Mouse (Mus musculus) midbrain, embryonic 14.5 days (tissue): Measurements from ENCODE around the gene Rab3b. TPM values are rescaled to one million over a fixed set of nuclear protein-coding genes. Genes with fewer than 3 reads are reported as not detected.

Source experiments
- ATAC-seq: fragments of 200-750 bp; cut with Nextera tagmentation; 2 replicates; pipeline ENCODE4 v1.8.0; 2017; ENCODE audit warnings: moderate number of reproducible peaks, moderate library complexity; ENCODE audit not compliant: low FRiP score, low TSS enrichment
- DNase-seq: peaks from one replicate; pipeline ENCODE4 v3.0.0-alpha.2; 2015
- H3K27ac ChIP-seq: fragments of 300-500 bp; sonication (generic); replicated peaks from 2 replicates; pipeline ENCODE4 v1.5.1; 2014; ENCODE audit warnings: mild to moderate bottlenecking, low read depth, low read length, moderate library complexity
- H3K27me3 ChIP-seq: fragments of 300-500 bp; sonication (generic); 2 replicates; pipeline ENCODE4 v1.6.1; 2014; ENCODE audit warnings: low read length, control low read depth, mixed read lengths; ENCODE audit not compliant: control insufficient read depth, insufficient read depth
- H3K36me3 ChIP-seq: fragments of 300-500 bp; sonication (generic); 2 replicates; pipeline ENCODE4 v1.6.1; 2014; ENCODE audit warnings: low read length, control low read depth; ENCODE audit not compliant: control insufficient read depth, insufficient read depth
- H3K4me1 ChIP-seq: fragments of 300-500 bp; sonication (generic); 2 replicates; pipeline ENCODE4 v1.6.1; 2014; ENCODE audit warnings: mild to moderate bottlenecking, antibody characterized with exemption, low read length, control low read depth; ENCODE audit not compliant: control insufficient read depth, insufficient read depth
- H3K4me2 ChIP-seq: fragments of 300-500 bp; sonication (generic); 2 replicates; pipeline ENCODE4 v1.6.1; 2014; ENCODE audit warnings: mild to moderate bottlenecking, low read length, moderate library complexity
- H3K4me3 ChIP-seq: fragments of 300-500 bp; sonication (generic); replicated peaks from 2 replicates; pipeline ENCODE4 v1.5.1; 2014; ENCODE audit warnings: low read depth, low read length
- H3K9ac ChIP-seq: fragments of 300-500 bp; sonication (generic); replicated peaks from 2 replicates; pipeline ENCODE4 v1.6.1; 2014; ENCODE audit warnings: mild to moderate bottlenecking, low read length, moderate library complexity
- H3K9me3 ChIP-seq: fragments of 300-500 bp; sonication (generic); 2 replicates; pipeline ENCODE4 v1.6.1; 2016; ENCODE audit warnings: low read length, control low read depth, mixed read lengths; ENCODE audit not compliant: control insufficient read depth
- WGBS: fragments of 180-500 bp; shearing (Covaris S2); extraction: QIAGEN DNeasy Blood & Tissue Kit; methylation state at CpG from one replicate; pipeline ENCODE4 v1.1.7; 2014; 5-methylcytosine and 5-hydroxymethylcytosine counted together
- polyA plus RNA-seq: library from polyadenylated mRNA; unstranded; fragments of >200 nt; fragmentation: Nextera tagmentation; extraction: Ambion mirVana; gene quantifications from 2 replicates; pipeline ENCODE4 v1.2.1, GENCODE M21; 2014

Gene Rab3b
- polyA plus RNA-seq, 1 experiment from 2014 or later = 110 TPM

DNA sequence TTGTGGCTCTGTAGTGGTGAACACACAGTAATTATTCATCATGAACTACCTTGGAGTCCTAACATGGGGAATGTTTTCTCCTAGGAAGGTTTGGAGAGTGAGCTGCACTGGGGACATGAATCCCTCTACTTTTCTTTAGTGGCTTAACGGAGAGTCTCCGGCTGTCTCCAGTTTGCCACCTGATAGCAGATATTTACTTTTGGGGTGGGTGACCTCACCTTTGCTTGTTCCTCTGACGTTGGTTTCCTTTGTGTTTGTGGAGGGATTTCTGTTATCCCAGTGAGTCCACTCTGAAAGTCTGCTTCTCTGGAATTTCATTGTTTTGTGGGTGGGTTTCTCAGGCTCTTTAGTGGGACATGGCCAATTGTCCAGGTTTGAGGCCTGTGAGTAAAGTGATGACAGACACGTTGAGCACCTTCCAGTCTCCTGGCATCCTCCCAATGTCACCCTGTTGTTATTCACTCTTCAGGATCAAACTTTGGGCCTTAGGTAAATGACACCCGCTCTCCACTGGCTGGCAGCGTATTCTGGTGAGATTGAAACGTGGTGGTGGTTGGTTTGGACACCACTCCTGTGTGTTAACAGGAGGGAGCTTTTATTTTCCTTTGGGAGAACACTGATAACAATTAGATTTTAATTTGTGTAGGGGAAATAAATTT lies 36.8 kb upstream of the Rab3b start:
- no peak for ATAC-seq

DNA sequence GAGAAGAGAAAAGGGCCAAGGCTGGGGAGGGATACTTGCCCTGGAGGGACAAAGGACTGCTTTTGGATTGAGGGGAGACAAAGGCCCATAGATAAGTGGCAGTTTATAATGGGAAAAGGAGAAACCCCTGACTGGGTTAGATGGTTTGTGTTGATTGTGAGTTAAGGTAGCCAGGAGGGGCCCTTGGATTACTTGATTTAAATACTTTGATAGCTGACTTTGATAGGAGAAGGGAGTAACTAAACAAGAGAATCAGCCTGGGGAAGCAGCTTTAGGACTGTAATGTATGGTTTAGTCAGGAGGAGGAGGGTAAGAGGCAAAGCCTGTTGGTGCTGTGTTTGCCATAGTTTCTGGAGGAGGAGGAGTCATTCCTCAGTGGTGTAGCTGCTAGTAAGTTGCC lies 35.5 kb upstream of the Rab3b start:
- ATAC-seq (no peak), DNase-seq (no peak)
- Histone ChIP-seq H3K4me1 (peaks cover 6% of the 10 kb centered on the region; the same call in 1 of the 2 replicates), H3K27me3 (no peaks in the 10 kb centered on the region), H3K4me3 (no peak overlapping the region), H3K27ac (no peak overlapping the region), H3K9ac (no peak overlapping the region), H3K4me2 (no peak overlapping the region), H3K36me3 (0 out of 2 replicates have a peak, but pooled peaks cover 2% of the 10 kb centered on the region), H3K9me3 (no peaks in the 10 kb centered on the region)

More for the DNA sequence above, 36.8 kb upstream of the Rab3b start:
- no peak overlapping the region for H3K27ac ChIP-seq
- H3K9me3 ChIP-seq = no peaks in the 10 kb centered on the region
- H3K36me3 ChIP-seq = 0 out of 2 replicates have a peak, but pooled peaks cover 2% of the 10 kb centered on the region
- H3K4me2 ChIP-seq = no peak overlapping the region
- WGBS = 87% methylated on average over 7 of the region's 7 CpGs
- 0 out of 2 replicates have a peak, but pooled peaks cover 2% of the 10 kb centered on the region for H3K4me1 ChIP-seq
- H3K4me3 ChIP-seq = no peak overlapping the region
- H3K27me3 ChIP-seq = no peaks in the 10 kb centered on the region
- H3K9ac ChIP-seq = no peak overlapping the region
- DNase-seq = no peak

DNA sequence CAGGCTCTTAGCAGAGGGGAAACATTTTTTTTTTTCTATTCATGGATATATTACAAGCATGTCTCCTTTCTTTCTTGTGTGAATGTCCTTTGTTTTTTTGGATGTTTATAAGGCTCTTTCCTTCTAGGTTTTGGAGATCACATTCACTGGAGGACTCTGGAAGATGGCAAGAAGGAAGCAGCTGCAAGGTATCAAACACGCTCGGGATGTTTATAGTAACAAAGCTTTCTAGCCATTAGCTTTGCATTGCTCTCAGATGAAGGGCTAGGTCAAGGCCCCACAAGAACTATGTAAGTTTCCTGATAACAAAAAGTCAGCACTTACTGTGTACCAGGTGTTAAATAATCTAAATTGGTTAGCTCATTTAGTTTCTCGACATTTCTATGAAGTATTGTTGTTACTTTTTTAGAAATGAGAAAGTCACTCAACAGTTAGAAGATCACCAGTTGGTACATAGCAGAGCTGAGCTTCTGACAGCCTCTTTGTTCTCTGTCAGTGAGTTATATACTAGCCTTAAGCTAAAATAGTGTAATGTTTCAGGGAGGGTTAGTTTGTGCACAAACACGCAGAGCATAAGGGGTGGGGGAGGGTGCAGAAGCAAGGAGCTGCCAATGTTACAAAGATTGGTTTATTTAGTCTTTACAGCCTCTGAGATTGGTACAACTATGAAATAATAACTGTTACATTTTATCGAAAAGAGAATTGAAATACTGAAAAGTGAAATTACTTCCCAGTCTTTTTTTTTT lies 32.9 kb upstream of the Rab3b start:
- ATAC-seq (no peak), DNase-seq (no peak)
- 94% methylated on average over 5 of the region's 5 CpGs for WGBS
- H3K4me1 ChIP-seq = peaks cover 24% of the 10 kb centered on the region
- H3K4me2 ChIP-seq = no peak overlapping the region
- H3K27me3 ChIP-seq = no peaks in the 10 kb centered on the region
- H3K4me3 ChIP-seq = no peak overlapping the region
- H3K9me3 ChIP-seq = no peaks in the 10 kb centered on the region
- no peak overlapping the region for H3K27ac ChIP-seq
- H3K9ac ChIP-seq = no peak overlapping the region
- H3K36me3 ChIP-seq = 0 out of 2 replicates have a peak, but pooled peaks cover 5% of the 10 kb centered on the region

DNA sequence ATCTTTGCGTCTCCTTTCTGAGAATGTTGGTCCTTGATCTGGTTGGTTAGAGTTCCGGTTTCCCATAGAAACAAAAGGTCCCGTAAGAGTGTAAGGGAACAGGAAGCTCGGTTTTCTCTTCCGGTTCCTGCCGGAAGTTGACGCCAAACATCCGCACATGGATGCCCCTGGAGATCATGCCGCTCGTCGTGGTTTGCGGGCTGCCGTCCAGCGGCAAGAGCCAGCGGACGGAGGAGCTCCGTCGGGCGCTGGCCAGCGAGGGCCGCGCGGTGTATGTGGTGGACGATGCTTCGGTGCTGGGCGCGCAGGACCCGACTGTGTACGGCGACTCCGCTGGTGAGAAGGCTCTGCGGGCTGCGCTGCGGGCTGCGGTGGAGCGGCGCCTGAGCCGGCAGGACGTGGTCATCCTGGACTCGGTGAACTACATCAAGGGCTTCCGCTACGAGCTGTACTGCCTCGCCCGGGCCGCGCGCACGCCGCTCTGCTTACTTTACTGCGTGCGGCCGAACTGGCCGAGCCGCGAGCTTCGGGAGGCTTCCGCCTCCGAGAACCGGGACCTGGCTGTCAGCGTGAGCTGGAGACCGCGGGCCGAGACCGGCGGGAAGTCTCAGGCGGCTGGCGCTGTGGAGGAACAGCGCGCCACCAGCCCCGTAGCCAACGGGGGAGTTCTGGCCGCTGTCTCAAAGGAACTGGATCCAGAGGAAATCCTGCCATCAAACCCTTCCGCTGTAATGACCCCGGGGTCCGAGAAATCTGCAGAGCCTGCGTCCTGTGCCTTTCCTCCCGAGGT lies 31.0 kb upstream of the Rab3b start, which contains the start of gene Kti12:
Gene Kti12 (plus strand): TSS at position 71 of the 790 bp plus-strand sequence.
- ATAC-seq (peak; percentile 89), DNase-seq (peak; percentile 94)
- Histone ChIP-seq H3K4me2 (peak within 1 kb of the TSS; percentile 98), H3K4me3 (peak within 1 kb of the TSS; percentile 84), H3K27ac (peak within 1 kb of the TSS; percentile 73), H3K9ac (peak within 1 kb of the TSS; percentile 73), H3K27me3 (no peaks in the 10 kb centered on the region), H3K9me3 (no peaks in the 10 kb centered on the region), H3K4me1 (peaks cover 24% of the 10 kb centered on the region), H3K36me3 (peaks cover 5% of the 10 kb centered on the region; the same call in 1 of the 2 replicates)
- under 1% methylated on average over 77 of the region's 77 CpGs for WGBS

DNA sequence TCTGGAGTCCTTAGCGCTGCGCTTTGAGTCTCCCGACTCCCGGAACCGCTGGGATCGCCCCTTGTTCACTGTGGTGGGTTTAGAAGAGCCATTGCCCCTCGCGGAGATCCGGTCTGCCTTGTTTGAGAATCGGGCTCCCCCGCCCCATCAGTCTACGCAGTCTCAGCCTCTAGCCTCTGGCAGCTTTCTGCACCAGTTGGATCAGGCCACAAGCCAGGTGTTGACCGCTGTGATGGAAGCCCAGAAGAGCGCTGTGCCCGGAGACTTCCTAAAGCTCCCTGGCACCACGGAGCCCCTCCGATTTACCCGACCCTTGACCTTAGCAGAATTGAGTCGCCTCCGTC lies 30.4 kb upstream of the Rab3b start, which contains the start of gene A730015C16Rik:
Gene A730015C16Rik (minus strand): TSS at position 115 of the 344 bp plus-strand sequence.
- H3K4me2 ChIP-seq = peak within 1 kb of the TSS; percentile 98
- peaks cover 11% of the 10 kb centered on the region for H3K36me3 ChIP-seq
- no peaks in the 10 kb centered on the region for H3K9me3 ChIP-seq
- H3K27ac ChIP-seq = peak within 1 kb of the TSS; percentile 73
- H3K9ac ChIP-seq = peak within 1 kb of the TSS; percentile 73
- DNase-seq = no peak
- WGBS = 13% methylated on average over 20 of the region's 20 CpGs
- ATAC-seq = peak; percentile 25; the same call in 1 of the 2 replicates
- peak within 1 kb of the TSS; percentile 84 for H3K4me3 ChIP-seq
- H3K27me3 ChIP-seq = no peaks in the 10 kb centered on the region
- peaks cover 24% of the 10 kb centered on the region for H3K4me1 ChIP-seq

DNA sequence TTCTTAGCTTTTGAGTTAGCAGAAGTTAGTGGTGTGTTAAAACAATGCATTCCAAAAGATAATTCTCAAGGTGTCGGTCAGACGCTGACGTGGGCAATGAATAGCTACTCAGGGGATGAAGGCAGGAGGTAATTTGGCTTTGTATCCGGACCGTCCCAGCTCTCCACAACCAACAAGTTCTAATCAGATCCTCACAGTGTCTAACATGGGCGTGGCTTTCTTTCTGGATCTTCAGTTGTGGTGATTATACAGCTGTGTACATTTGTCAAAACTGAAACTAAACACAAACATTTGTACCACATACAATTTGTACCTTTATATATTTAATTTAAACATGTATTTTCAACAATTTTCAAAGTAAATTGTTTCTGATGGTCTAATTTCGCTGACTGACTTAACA lies 12.1 kb upstream of the Rab3b start:
- no peak for DNase-seq
- 86% methylated on average over 7 of the region's 7 CpGs for WGBS

DNA sequence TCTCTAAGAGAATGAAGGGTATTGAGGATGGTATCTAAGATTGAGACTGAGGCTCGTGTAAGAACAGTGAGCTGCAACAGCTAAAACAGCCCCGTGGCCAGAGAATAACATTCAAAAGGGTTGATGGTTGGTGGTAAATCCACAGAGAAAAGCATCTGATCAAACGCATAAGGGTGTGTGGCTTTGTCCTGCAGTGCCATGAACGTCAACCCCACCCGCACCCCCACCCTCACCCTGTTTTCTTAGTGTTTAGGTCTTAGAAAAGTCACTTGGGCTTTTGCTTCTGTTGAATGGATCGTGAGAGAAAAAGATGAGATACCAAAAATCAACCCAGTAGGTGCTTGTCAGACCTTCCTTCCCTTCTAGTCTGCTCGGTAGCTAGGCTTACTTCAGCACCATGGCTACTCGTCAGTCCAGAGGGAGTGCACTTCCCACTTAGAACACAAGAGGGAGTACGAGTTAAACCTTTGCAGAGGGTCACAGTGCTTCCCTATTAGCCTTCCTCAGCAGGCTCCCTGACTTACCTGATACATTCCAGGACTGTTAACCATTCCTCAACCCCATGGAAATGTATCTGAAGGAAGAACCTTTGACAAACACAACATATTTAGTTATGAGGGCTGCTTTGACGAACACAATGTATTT lies 9.0 kb upstream of the Rab3b start:
- no peaks in the 10 kb centered on the region for H3K27me3 ChIP-seq
- no peak overlapping the region for H3K4me3 ChIP-seq
- DNase-seq = peak; percentile 97
- no peak overlapping the region for H3K9ac ChIP-seq
- H3K36me3 ChIP-seq = no peaks in the 10 kb centered on the region
- no peak overlapping the region for H3K4me2 ChIP-seq
- 36% methylated on average over 10 of the region's 10 CpGs for WGBS
- H3K27ac ChIP-seq = no peak overlapping the region
- H3K4me1 ChIP-seq = no peaks in the 10 kb centered on the region
- peak; percentile 74; the same call in 1 of the 2 replicates for ATAC-seq
- no peaks in the 10 kb centered on the region for H3K9me3 ChIP-seq

More for the DNA sequence above, 12.1 kb upstream of the Rab3b start:
- no peak overlapping the region for H3K4me3 ChIP-seq
- no peaks in the 10 kb centered on the region for H3K27me3 ChIP-seq
- H3K4me1 ChIP-seq = no peaks in the 10 kb centered on the region
- H3K27ac ChIP-seq = no peak overlapping the region
- H3K36me3 ChIP-seq = peaks cover 25% of the 10 kb centered on the region
- no peak for ATAC-seq
- H3K9me3 ChIP-seq = no peaks in the 10 kb centered on the region
- no peak overlapping the region for H3K4me2 ChIP-seq
- no peak overlapping the region for H3K9ac ChIP-seq

DNA sequence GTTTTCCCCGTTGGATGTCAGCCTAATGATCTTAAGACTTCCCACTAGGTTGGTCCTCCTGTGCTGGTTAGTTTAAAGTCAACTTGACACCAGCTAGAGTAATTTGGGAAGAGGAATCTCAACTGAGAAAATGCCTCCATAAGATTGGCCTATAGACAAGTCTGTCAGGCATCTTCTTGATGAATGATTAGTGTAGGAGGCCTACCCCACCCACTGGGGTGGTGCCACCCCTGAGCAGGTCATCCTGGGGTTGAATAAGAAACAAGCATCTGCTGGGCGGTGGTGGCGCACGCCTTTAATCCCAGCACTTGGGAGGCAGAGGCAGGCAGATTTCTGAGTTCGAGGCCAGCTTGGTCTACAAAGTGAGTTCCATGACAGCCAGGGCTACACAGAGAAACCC lies 5.1 kb upstream of the Rab3b start:
- no peak overlapping the region for H3K4me3 ChIP-seq
- no peak overlapping the region for H3K27ac ChIP-seq
- H3K27me3 ChIP-seq = no peaks in the 10 kb centered on the region
- ATAC-seq (no peak), DNase-seq (no peak)
- no peaks in the 10 kb centered on the region for H3K4me1 ChIP-seq
- no peaks in the 10 kb centered on the region for H3K36me3 ChIP-seq
- 92% methylated on average over 5 of the region's 5 CpGs for WGBS
- H3K9ac ChIP-seq = no peak overlapping the region
- no peaks in the 10 kb centered on the region for H3K9me3 ChIP-seq
- H3K4me2 ChIP-seq = no peak overlapping the region
